Mouse (Mus musculus) Muller cell, postnatal 12 days (primary cell): ENCODE measurements around the gene Abcc5.
"Not testable (repeated sequence)": the region's sequence is repeated elsewhere in the genome, so short reads cannot be mapped to it uniquely, and the experiment has no call there.

Experiments
- DNase-seq: peaks from one replicate; pipeline ENCODE4 v3.0.0-alpha.2; 2015; ENCODE audit errors: inconsistent ontology term

The Abcc5 gene

DNA sequence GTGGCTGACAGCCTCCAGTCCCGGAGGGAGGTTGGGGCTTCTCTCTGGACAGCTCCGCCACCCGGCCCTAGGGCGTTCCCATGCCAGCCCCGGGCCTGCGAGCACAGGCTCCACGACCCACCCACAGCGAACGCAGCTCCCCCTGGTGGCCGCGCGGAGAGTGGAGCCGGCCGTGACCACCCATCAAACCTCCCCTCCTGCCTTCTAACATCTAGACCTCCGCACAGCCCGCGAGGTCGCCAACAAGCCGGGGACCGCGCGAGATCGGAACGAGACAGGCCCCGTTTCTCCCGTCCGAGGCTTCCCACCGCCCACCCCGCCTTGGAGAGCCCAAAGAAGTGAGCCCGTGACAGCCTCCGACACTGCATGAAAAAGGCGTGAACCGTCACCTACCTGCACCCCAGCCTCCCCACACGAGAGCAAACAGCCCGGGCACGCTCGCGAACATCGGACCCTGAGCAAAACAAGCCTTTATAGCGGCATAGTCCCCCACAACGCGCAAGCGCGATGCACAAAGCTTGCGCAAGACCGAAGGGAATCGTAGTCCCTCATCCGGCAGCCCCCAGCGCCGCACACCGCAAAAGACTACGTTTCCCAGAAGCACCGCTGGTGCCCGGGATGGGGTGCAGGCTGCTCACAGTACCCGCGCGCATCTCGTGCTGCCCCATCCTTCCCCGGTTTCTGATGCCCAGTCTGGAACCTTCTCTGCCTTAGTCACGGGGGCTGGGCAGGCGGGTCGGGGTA, at the start of gene Abcc5:
TSS of gene Abcc5 (minus strand) at position 540 of the 744 bp plus-strand sequence.
- DNase-seq: peak; percentile 95

GRCm38 (mm10) chr16:20475335-20475734, 49.1 kb upstream of the Abcc5 start:
- no peak for DNase-seq

GRCm38 (mm10) chr16:20474786-20475185, 48.6 kb upstream of the Abcc5 start:
- DNase-seq: no peak

DNA sequence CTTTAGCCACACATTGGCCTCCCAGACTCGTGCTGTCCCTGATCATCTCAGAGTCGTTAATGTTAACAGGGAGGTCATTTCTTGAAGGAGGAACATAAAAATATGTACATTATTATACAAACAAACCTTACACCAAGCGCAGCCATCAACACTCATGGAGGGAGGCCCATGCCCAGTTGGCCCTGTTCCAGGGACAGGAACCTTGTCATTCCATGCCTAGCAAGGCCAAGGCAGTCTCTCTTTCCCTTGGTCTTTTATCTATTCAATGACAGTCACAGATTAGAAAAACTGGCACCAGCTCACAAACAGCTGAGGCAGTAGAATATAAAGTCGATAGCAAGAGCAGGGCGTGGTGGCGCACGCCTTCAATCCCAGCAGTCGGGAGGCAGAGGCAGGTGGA, 48.0 kb upstream of the Abcc5 start:
- DNase-seq: no peak

GRCm38 (mm10) chr16:20473748-20474147, 47.6 kb upstream of the Abcc5 start:
- DNase-seq: no peak

- no peak for DNase-seq
These were observed 45.5 kb upstream of the Abcc5 start for GRCm38 (mm10) chr16:20471686-20472085.

DNA sequence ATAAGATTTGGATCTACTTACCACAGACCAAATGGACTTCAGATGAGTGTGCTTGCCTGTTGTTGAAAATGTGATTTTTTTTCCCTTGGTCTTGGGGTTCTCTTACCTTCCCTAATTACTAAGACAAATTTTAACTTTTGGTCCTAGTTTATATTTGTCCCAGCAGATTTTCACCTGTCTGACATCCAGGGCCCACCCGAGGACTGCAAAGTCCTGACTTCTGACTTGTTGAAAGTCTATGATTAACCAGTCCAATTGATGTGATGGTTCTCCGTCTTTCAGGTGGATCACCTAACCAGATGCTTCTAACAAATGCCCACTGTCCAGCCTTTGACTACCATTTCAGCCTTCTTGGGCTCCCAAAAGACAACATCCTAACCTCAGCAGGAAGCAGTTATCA, 44.8 kb upstream of the Abcc5 start:
- no peak for DNase-seq

DNA sequence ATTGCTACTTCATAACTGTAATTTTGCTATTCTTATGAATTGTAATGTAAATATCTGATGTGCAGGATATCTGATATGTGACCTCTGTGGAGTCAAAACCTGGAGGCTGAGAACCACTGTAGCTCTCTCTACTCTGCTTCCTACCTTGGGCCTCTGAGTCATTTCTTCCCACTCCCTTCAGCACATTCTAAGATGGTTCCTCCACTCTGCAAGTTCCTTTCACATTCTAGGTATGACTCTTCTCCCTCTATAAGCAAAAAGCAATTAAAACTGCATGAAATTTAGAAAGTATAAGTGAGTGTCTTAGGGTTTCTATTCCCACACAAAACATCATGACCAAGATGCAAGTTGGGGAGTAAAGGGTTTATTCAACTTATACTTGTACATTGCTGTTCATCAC, 38.5 kb upstream of the Abcc5 start:
- no peak for DNase-seq

DNA sequence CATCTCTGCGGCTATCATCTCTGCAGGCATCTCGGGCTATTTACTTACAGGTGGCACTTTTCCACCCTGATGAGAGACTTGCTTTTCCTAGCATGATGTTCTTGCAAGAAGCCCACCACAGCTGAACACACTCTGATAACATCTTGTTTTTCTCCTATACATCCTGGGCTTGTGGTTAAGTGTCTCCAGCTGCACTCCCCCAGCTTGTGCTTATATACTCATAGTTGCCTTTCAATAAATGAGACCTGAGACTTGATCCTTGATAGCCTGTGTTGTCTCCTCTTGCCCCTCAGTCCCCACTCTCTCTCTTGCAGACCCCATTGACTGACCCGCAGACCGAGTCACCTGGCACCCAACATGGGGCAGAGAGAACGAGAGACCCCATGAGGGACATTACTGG, 32.5 kb upstream of the Abcc5 start:
- not testable (repeated sequence) for DNase-seq

GRCm38 (mm10) chr16:20456106-20456505, 29.9 kb upstream of the Abcc5 start:
- no peak for DNase-seq

DNA sequence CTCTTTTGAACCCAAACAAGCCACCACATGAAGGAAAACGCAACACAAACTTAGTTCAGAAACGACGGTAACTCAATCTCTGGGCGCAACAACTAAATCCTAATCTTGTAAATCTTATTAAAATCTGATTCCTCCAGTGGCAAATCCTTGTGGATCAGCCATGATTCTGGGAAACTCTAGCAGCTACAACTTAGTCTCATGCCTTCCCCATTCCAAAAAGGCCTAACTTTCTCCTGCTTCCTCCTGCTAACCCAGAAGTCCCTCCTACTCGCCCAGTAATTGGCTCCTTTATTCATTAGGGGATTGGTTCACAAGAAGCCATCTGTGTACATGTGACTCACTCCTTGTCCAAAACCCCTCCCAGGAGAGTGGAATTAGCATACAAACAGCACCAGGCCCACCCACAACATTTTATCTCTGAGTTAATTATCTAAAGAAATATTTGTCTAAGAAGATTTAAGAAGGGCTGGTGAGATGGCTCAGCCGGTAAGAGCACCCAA, 28.0 kb upstream of the Abcc5 start:
- DNase-seq: no peak

GRCm38 (mm10) chr16:20451774-20452173, 25.6 kb upstream of the Abcc5 start:
- DNase-seq: no peak

GRCm38 (mm10) chr16:20445871-20446270, 19.7 kb upstream of the Abcc5 start:
- peak; percentile 93 for DNase-seq

DNA sequence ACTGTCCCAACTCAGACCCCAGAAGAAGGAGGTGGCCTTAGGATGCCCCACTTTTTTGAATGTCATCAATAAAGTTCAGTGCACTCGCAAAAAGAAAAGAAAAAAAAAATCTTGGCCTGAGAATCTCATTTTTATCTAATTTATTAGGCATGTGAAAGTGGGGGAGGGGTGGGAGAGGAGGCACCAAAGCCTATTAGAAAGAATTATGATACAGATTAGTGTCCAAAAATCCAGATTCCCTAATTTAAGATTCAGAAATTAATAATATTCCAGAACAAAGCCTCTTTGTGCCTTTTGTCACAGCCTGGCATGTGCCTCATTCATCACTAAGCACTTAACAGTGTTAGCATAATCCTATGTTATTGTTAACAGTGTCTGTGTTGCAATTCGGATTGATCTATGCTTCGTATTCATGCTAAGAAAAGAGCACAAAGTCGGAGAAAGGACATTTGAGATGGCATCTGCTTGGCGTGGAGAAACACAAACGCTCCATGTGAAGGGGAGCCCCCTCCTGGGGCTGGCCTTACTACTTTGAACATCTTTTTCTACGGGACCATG, 18.7 kb upstream of the Abcc5 start:
- peak; percentile 70 for DNase-seq

DNA sequence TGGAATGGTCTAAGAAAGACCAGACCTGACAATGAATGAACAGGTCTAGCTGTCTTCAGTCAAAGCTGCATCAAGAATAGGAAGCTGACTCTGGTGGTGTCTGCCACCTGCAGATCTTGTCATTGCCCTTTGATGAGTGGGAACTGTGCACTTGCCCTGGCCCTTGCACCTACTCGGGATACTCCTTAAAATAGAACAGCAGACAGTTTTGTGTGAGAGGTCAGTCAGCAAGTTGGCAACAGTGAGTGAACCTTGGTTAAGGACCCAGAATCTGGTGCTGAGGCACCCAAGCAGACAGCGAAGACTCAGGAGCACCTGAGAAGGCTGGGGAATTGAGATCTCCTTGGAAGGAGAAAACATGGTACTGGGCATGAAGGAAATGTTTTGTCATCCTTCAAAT, 16.7 kb upstream of the Abcc5 start:
- DNase-seq: no peak

- DNase-seq: peak; percentile 32
These were observed 12.7 kb upstream of the Abcc5 start for GRCm38 (mm10) chr16:20438673-20439415.

- DNase-seq: not testable (repeated sequence)
These were observed 11.9 kb upstream of the Abcc5 start for GRCm38 (mm10) chr16:20438046-20438445.

- DNase-seq: no peak
These were observed 10.1 kb upstream of the Abcc5 start for GRCm38 (mm10) chr16:20436281-20436680.

DNA sequence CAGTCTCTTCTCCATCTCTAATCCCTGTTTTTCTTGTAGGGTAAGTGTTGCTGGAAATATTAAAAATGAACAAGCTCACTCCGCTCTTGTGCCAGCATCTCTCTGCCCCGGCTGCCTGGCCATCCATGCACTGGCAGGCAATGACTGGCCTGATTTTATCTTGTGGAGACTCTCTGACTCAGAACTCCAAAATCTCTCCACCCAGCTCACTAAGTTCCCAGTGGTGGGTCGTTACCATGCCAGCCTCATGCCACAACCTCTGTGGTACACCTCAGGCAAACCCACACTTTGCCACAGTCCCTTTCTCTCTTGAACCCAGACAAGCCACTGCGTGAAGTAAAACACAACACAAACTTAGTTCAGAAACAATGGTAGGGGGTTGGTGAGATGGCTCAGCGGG, 3.1 kb upstream of the Abcc5 start:
- DNase-seq: peak; percentile 43

- no peak for DNase-seq
These were observed 1.4 kb upstream of the Abcc5 start for GRCm38 (mm10) chr16:20427566-20427965.

GRCm38 (mm10) chr16:20424719-20425650, 1.2 kb downstream of the Abcc5 start:
- no peak for DNase-seq
